Mouse (Mus musculus): ENCODE results near the gene Fkbp15.

GRCm38 (mm10) chr4:62273916-62274315, 86.4 kb downstream of the Fkbp15 start:
- TF ChIP-seq CTCF (IDR thresholded peaks at IDR 0.05) (no peak), EP300 (IDR thresholded peaks at IDR 0.05) (no peak)

Data from lung, postnatal 0 days (tissue).